Mouse (Mus musculus) urinary bladder, postnatal 36 days (tissue): ENCODE measurements at regions not wholly inside any gene's neighbourhood (a gene's known extent, or its start where the extent isn't known, plus 50 kb on each side); places are given as distances from the start of the nearest gene placed in this dataset.

Experiments
- DNase-seq, 2 experiments: peaks; one replicate each; pipeline ENCODE4 v3.0.0; 2022; ENCODE audit warnings: low spot score in 2 of 2, mixed read lengths in 1 of 2

DNA sequence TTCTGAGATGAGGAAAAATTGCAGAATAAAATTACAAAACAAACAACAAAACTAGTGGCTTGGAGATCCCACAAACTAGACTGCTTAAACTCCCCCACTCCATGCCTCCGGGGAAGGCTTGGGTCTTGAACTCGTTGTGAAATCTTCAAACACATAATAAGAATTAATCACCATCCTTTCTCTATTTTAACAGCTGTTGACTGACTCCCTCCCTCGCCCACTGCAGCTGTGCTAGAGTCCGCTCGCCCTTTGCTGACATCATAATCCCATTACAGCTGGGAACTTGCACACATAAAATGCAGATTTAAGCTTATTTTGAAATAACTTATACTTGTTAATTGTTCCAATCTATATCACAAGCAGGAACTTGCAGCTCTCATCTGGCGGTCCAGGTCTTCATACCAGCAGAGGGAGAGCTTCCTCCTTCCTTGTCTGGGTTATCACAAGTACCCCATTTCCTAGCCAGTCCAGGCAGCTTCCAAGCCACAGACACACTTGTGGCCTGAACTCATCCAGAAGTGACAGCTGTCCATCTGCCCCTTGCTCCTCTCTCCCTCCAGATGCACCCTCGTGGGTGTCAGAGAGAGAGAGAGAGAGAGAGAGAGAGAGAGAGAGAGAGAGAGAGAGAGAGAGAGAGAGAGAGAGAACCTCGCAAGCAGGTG, 332.9 kb upstream of the Mki67 start:
- DNase-seq: no peak

DNA sequence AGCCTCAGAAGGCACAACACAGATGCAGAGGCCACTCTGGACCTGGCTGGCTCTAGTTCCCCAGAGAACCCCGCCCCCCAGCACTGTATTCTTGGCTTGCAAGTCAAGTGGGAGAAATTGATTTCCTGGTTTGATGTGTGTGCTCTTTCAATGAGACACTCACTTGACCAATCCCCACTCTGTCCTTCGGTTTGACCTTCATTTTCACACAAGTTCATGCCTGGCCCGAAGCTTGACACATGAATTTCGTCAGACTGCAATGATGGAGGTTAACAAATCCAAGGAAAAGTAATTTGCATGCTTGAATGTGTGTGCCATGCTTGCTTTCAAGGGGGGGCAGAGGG, 333.4 kb upstream of the Mki67 start:
- no peak for DNase-seq

DNA sequence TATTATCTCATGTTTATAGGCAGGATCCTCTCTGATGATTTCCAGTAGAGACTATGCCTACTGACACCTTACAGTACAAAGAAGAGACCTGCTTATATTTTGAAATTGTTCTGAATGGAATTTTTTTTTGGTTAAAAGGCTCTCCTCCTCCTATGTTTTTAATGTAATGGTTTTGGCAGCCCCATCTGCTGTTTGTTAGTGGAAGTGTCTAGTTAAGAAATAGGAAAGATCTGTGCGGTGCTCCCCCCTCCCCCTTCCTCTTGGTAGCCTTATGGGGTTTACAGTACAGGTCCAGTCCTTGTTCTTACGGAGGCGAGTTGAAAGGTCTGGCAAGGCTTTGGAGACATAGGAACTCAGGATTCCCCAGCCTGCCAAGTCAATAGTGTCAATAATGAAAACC, 334.0 kb upstream of the Mki67 start:
- DNase-seq: no peak

DNA sequence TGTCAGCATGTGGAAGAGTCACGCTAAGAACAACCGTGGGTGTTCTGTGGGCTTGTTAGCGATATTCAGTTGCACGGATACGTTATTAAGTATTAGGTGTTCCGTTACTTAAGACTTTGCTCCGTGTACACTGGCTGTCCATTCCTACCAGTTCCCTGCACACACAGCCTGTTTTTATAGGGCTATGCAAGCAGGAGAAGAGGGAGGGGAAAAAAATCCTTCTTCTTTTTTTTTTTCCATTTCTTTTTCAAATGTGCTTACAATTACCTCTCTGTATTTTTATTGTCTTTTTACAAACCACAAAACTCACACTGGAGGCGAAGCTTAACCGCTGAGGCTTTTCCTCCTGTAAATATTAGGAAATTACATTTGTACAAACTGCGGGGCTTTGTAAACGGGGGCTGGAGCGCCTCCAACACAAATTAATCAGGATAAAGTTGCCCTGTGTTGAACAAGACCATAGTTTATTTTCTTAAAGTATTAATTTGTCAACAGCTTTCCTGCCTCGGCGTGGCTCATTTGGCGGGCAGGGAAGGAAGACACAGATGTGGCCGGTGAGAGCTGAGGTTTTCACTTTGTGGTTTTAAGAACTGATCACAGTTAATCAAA, 340.8 kb upstream of the Mki67 start:
- DNase-seq: no peak

DNA sequence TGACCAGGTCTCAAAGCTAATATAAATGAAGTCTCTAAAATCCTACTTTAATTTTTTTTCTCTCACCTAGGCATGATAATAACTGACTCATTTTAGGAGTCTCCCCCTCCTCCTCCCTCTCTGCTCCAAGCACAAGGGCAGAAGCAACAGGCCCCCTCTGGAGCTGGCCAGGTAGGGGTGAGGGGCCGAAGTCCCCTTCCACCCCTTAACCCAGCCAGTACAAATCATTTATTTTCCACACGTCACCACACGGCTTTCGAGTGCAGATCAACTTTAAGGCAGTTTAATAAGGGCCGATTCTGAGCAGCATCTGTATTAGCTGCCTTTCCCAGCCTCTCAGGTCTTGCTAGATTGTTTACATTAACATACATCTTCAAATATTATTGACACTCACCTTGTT, 342.2 kb upstream of the Mki67 start:
- no peak for DNase-seq

DNA sequence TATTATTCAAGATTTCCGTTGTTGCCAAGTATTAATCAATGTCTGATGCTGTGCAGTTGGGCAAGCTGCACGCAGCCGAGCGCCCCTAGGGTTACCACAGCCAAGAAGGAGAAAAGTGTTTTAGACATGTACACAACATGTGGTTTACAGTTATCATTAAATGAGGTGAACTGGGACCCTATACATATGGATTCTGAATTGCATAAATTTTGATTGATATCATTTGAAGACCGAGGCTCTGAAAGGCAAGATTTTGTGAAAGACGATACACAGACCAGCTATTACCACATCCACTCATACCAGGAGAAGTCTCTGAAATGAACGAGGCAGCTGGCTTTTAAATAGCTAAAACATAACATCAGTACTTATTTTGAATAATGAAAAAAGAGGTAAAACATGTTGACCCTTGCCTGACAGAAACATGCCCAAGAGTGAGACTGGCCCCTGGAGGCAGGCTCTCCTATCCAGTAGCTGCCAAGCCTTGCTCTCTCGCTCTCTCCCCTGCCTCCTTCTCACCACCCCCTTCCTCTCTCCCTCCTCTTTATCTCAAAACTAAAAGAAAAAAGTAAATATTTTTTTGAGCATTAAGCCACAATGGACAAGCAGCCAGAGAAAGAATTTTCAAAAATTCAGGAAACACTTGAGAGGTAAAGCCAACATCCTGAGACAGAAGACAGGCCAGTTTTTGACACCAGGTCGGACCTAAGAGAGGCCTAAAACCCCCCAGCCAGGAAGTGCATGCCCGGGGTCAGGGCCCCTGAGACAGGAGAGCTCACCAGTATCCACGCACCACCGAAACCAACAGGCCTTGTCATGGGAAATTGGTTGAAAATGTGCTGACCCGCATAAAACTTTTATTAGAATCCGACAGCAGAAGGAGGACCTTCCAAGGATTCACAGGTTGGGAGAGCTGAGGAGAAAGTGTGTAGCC, 342.9 kb upstream of the Mki67 start:
- no peak for DNase-seq

DNA sequence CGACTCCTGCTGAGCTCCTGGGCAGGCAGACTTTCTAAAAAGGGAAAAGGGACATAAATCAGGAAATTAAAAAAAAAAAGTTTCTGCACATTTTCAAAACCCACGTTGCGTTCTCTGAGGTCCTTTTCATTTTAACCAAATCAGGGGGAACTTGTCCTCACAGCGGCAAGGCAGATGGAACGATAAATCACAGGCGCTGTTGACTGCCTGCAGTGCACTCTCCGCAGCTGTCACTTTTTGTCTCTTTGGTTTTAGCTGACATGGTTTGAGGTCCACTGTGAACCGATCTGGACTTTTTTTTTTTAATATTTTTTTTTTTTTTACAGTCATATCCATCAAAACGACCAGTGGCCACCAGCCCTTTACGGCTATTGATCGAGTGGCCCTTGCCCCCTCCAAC, 343.7 kb upstream of the Mki67 start:
- DNase-seq: no peak

DNA sequence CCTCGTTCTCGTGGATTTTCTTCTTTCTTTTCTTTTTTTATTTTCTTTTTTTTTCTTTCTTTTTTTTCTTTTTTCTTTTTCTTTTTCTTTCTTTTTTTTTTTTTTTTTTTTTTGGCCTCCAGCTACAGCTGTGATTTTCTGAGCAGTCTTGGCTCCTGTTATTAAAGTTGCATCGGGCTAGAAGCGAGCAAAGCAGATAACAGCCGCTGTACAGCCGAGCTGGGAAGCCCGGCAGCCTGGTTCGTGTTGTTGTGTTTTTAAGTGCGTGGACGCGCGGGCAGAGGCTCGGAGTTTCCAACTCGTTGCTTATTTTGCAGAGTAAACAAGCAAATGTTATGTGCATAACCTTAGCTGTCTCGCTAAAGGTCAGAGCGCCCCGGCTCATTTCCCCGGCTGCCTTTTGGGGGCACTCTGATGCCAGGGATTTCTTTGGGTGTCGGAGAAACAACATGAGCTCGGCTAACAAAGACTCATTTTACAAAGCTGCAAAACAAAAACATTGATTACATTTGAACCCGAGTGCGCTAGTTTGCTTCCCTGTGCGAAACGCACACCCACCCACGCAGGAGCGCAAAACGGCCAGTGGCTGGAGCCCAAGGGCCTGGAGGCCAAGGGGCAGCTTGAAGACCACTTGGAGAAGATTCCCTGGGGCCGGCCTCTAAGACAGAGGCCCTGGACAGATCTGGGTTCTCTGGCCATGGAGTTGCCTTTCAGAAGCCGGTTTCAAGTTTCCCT, 344.3 kb upstream of the Mki67 start:
- peak; percentile 2 to 52 for DNase-seq

DNA sequence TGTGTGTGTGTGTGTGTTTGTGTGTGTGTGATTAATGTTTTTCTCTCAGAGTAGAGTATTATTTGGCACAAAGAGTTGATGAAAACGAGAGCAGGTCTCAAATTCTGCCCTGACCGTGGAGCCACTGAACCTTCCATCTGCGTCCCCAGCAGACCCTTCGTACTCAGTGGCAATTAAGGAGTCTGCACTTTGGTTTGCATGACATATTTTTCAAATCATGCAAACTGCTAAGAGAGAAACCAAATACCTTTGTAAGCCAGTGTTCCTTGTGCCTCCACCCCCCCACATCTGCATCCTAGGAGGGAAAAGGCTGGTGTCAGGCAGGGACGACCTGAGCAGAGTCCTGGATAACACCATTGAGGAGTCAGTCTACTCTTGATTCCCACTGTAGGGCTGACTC, 346.5 kb upstream of the Mki67 start:
- no peak for DNase-seq

DNA sequence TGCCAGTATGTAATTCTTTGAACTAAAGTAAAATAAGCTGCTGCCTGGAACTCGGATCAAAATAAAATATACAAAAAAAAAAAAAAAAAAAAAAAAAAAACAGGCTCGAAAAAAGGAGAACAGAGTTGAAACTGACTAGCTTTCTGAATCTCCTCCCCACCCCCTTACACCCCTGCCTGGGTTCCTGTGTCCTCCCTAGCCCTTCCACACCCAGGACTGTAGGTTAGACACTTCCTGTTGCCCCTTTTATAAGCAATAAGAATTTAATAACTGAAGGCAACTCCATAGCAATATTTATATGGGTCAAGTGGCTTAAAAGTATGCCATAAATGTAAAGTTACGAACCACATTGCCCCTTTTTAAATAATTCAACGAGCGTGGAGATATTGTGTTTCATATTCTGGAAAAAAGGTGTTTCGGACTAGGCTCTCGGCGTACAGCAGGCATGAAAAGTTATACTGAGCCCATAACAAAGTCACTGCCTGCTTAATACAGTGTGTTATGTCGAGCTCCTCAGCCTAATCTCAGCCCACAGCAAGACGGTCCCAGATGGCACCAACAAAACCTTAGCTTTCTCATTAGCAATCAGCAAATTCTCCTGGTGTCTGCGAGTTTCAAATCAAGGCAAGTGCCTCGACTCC, 349.0 kb upstream of the Mki67 start:
- DNase-seq: no peak

DNA sequence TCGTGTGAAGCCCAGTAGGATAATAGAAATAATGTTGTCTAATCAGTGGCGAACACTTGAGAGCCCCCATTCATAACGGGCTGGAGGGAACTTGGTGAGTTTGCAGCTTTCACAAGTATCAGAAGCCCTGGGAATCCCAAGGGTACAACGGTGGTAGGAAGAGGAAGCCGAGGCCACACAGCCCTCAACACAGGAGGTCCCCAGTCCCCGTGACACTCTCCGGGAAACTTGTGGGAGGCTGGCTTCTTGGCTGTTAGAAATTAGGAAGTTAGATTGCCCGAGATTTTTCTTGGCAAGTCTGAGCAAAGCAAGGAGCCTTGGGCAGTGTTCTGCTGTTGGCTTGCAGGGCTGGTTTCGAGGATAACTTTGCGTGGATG, 349.5 kb upstream of the Mki67 start:
- DNase-seq: no peak

DNA sequence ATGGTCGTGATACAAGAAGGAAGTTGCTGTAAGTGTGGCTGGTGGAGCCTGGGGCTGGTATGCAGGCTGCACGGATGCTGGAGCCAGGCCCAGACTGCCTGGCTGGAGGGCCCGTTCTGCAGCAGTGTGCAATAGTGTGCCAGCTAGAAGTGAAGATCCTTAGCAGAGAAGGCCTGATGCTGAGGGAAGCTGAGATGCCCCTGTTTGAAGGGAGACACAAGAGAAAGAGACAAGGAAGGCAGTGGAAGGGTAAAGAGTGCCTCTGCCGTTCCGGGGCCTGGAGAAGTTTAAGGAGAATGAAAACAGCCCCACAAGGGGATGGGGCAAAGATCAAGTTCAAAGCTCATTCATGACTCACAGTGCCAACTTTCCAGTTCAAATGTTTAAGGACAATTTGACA, 354.7 kb upstream of the Mki67 start:
- DNase-seq: no peak

DNA sequence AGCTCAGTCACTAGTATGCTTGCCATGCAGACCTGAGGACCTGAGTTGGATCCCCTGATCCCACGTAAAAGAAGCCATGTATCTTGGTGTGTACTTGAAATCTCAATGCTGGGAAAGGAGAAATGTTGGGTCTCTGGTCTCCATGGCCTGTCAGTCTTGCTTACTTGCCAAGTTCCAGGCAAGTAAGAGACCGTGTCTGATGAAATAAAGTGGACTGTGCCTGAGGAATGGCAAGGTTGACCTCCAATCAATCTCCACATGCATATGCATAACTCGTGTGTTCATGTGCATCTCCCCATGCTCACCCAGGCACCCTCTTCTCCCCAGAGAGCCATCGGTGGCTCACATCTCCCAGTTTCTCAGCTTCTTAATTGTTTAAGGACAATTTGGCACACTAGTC, 355.2 kb upstream of the Mki67 start:
- DNase-seq: no peak

DNA sequence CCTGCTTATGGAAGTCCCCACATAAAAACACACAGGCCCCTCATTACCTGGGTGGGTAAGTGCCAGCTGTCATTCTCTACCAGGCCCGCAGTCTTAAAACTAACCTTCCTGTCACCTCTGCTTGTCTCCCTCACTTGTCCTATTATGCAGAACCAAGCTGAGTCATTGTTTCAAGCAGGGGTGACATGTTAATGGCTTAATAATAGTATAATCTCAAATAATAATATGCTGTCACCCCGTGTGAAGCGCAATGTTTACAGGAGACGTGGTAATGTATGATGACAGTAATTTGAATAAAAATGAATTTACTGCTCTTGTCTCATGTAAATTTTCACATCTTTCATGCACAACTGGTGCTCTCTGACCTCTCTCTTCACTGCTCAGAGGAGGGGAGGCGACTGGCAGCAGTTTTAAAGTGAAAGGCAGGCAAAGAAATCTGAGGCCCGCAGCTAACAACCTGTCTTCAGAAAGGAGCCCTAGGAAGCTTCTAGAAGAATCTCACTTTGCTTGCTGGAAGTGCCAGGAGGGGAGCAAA, 357.2 kb upstream of the Mki67 start:
- DNase-seq: no peak

DNA sequence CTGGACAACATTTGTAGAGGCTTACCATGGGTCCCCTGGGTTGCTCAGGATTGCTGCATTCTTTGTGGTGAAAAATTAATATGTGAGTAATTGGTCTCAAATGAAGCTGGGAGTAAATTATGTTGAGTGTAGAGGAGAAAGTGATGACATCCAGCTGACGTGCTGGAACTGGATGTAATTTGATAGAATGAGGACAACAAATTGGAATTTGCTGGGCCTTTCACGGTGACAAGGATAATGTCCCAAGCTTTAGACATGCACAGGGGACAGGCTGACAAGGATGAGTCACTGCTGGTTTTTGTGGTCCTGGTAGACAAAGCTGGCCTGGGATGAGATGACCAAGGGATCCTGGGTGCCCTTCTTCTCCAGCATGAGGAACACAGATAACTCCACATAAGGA, 357.9 kb upstream of the Mki67 start:
- DNase-seq: no peak

DNA sequence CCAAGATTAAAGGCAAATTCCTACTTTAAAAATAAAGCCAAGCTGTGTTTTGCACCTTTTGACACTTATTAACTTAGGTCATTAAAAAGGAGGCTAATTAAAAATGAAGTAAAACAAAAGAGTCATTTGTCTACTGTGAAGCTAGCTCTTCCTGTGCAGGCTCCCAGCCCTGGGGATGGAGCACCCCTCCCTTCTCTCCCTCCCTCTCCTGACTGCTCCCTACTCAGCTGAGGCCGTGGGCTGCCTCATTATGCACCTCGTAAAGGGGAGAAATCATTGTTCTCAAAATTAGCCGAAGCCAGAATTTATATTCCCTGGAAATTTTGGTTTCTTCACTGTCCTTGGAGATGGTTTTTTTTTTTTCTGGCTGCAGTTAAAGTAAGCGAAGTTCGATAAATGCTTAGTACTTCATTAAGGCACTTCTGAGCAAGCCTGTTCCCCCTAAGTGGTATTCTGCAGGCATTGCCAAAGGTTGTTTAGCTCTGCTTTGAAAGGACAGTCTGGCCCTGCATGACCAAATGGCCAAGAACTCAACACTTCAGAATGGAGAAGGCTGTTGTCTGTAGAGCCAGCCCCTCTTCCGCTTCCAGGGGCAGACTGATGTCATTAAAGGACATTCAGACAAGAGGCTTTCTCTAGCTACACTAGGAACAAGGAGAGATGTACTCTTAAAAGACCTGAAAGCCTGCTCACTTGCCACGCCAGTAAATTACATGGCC, 365.5 kb upstream of the Mki67 start:
- DNase-seq: no peak

DNA sequence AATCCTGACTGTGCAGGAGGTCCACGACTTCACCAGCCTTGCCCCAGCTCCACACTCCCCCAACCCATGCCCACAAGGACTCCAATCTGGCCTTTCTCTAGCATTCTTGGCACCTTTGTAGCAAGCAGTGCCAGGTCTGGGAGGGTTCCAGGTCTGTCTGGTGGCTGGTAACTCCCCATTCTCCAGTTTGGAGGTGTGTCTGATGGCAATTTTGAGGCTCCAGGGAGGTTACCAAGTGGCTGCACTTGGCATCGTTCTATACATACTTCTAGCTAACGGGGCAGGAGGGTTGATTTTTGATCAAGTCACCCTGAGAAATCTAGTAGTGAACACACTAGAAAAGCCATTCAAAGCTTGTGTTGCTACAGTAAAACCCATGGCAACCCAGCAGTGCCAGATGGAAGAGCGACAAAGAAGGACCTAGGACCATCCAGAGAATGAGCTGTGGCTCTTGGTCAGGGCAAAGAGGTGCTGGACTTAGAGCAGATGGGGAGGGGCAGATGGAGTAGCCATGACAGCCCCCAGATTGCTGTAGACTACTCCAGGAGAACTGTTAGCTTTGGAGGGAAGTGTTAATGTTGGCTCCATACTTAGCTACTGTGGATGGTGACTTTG, 366.2 kb upstream of the Mki67 start:
- no peak for DNase-seq

DNA sequence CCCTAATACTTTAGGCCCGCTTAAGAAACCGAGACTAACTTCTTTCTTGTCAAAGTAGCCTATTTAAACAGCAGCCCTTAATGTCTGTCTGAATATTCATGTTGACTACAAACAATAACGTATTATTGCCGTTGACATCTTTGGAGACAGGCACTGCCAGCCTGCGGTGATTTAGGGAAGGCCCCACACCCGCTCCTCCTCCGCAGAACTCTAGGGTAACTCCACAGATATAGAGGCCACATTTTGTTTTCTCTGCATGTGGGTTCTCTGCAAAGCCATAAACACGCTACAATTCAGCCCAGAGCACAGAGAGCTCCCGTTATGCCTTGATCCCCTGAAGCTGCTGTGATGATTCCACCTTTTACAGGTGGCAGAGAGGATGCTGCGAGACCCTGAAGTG, 366.8 kb upstream of the Mki67 start:
- DNase-seq: no peak

DNA sequence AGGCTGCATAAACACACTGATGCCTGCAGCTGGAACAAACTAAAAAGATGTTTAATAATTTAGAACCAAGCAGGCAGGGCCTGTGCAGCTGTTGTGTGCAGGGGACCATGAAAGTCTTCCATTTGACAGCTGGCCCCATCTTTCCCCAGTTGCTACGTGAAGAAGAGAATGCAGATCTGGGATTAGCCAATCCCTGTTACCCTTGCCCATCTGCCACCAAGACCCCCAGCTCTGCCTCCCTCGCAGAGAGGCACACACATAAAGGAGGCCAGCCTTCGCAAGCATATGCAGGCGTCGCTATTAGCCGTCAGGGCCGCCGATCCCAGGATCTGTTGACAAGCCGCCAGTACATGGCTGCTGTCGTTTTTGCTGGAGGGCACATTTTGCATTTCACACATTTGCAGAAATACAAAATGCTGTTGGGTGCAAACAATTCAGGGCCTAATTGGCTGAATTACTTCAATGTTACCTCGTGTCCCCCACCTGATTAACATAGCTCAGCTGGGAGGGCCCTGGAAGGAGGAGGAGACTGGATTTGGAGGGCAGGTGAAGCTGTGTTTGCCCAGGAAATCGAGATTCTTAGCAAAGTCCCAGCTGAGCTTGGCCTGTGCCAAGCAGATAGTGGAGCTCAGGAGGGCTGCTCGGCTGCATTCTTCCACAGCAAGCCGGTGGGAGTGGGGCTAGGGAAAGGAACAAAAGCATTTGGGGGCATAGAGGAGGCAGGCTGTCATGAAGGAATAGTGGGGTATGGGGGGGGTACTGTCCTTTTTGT, 367.6 kb upstream of the Mki67 start:
- DNase-seq: no peak

DNA sequence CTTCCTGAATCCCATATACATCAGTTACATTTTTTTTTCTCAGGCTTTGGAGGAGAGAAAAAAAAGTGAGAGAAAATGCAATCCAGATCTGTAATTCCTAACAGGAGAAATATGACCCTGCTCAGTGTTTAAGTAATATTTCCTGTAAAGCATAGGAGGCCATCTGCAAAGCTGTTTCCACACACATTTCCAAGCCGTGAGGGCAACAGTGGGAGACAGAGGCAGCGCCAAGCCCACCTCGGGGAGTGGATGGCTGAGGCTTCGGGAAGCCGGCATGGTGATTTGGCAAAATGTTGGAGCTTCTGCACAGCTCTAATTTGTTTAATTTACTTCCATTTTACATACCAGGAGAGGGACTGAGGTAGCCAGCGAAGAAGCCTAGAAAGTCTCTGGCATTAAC, 372.6 kb upstream of the Mki67 start:
- DNase-seq: no peak
